Mouse (Mus musculus) C2C12 (cell line): ENCODE measurements at regions not wholly inside any gene's neighbourhood (a gene's known extent, or its start where the extent isn't known, plus 50 kb on each side); places are given as distances from the start of the nearest gene placed in this dataset.

Source experiments
- CTCF ChIP-seq: IDR thresholded peaks from one replicate; pipeline ENCODE4 v1.5.1; 2011; ENCODE audit not compliant: control insufficient read depth, insufficient read depth, insufficient read length
- MAX ChIP-seq: IDR thresholded peaks from one replicate; pipeline ENCODE4 v1.6.1; 2011; ENCODE audit warnings: mild to moderate bottlenecking, control low read depth

DNA sequence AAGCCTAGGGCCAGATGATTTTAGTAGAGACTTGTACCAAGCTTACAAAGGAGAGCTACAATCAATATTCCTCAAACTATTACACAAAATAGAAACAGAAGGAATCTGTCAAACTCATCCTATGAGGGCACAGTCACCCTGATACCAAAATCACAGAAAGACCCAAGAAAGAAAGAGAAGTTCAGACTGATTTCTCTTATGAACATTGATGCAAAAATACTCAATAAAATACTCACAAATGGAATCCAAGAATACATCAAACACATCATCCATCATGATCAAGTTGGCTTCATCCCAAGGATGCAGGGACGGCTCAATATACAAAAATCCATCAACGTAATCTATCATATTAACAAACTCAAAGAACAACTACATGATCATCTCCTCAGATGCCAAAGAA is 377.9 kb upstream of the Ercc4 start:
- TF ChIP-seq CTCF (no peak), MAX (no peak)
